Mouse (Mus musculus): ENCODE data around the gene Nfkbie.

Gene Nfkbie

GRCm38 (mm10) chr17:45584096-45584896 is 28.8 kb downstream of the Nfkbie start:
- DNase-seq, result peak in 1 of 2 experiments; percentile 46

- peak in 1 of 2 experiments; percentile 54 for DNase-seq
Observed at GRCm38 (mm10) chr17:45584939-45585678, 29.6 kb downstream of the Nfkbie start.

- DNase-seq, result no peak
Observed at GRCm38 (mm10) chr17:45585725-45586448, 30.4 kb downstream of the Nfkbie start.

GRCm38 (mm10) chr17:45586449-45586837 is 30.9 kb downstream of the Nfkbie start:
- no peak for DNase-seq

GRCm38 (mm10) chr17:45588370-45588769 is 32.9 kb downstream of the Nfkbie start:
- DNase-seq, result no peak

GRCm38 (mm10) chr17:45589236-45589635 is 33.7 kb downstream of the Nfkbie start:
- DNase-seq, result no peak

GRCm38 (mm10) chr17:45589844-45590243 is 34.3 kb downstream of the Nfkbie start:
- no peak for DNase-seq

GRCm38 (mm10) chr17:45590410-45590809 is 34.9 kb downstream of the Nfkbie start:
- DNase-seq, result no peak

GRCm38 (mm10) chr17:45591701-45592605 is 36.5 kb downstream of the Nfkbie start:
- no peak for DNase-seq

- DNase-seq, result no peak
Observed at GRCm38 (mm10) chr17:45592606-45593431, 37.3 kb downstream of the Nfkbie start.

GRCm38 (mm10) chr17:45593479-45593878 is 38.0 kb downstream of the Nfkbie start:
- no peak for DNase-seq

- no peak for DNase-seq
Observed at GRCm38 (mm10) chr17:45594195-45594594, 38.7 kb downstream of the Nfkbie start.

- DNase-seq, result peak; percentile 78 to 79
Observed at GRCm38 (mm10) chr17:45594881-45595735, 39.6 kb downstream of the Nfkbie start.

GRCm38 (mm10) chr17:45595736-45596390 is 40.4 kb downstream of the Nfkbie start:
- no peak for DNase-seq

GRCm38 (mm10) chr17:45596631-45597396 is 41.3 kb downstream of the Nfkbie start:
- no peak for DNase-seq

GRCm38 (mm10) chr17:45597787-45598186 is 42.3 kb downstream of the Nfkbie start:
- DNase-seq, result no peak

- DNase-seq, result no peak
Observed at GRCm38 (mm10) chr17:45598376-45598775, 42.9 kb downstream of the Nfkbie start.

- DNase-seq, result no peak
Observed at GRCm38 (mm10) chr17:45598891-45599290, 43.4 kb downstream of the Nfkbie start.

Measured in thymus, adult 18-20 months (tissue).